ENCODE assay signal across 8 mouse cellular contexts in genomic region chr12:91326104-91326503, GRCm38 (mm10). TPM values are rescaled to one million over a fixed set of nuclear protein-coding genes. Genes with fewer than 3 reads are reported as not detected.
DNase-seq lines count a peak whose midpoint lies in the region; ATAC-seq and TF ChIP-seq lines count a peak whose summit lies in the region.

No protein-coding gene starts in this region.

- no peak; the same call in 1 of the 2 replicates for ATAC-seq in G1E (ENCODE audit: extremely low read depth, insufficient number of reproducible peaks, low FRiP score, poor library complexity, severe bottlenecking)
- peak; percentile 4; the same call in 1 of the 2 replicates for ATAC-seq in liver, embryonic 16.5 days (ENCODE audit: low read depth)
- peak; percentile 76; the same call in 1 of the 2 replicates for ATAC-seq in neural tube, embryonic 14.5 days (ENCODE audit: low read depth)

- 36% methylated on average over 6 of the region's 6 CpGs for WGBS in liver, embryonic 16.5 days (ENCODE audit: insufficient replicate concordance)
- WGBS in neural tube, embryonic 14.5 days: 35% methylated on average over 6 of the region's 6 CpGs

- H3K9ac ChIP-seq in liver, embryonic 16.5 days (ENCODE audit: low read depth, low read length): no peak overlapping the region
- H3K9ac ChIP-seq in neural tube, embryonic 14.5 days (replicated peaks; ENCODE audit: low read depth, low read length): no peak overlapping the region

- peaks cover 76% of the 10 kb centered on the region for H3K36me3 ChIP-seq in G1E (replicated peaks)
- H3K36me3 ChIP-seq in liver, embryonic 16.5 days (ENCODE audit: control insufficient read depth, insufficient read depth): peaks cover 8% of the 10 kb centered on the region
- H3K36me3 ChIP-seq in neural tube, embryonic 14.5 days (ENCODE audit: control insufficient read depth, insufficient read depth, low read length): no peaks in the 10 kb centered on the region

- peak; percentile 66 for TF ChIP-seq CTCF in G1E (IDR thresholded peaks at IDR 0.05; ENCODE audit: low read depth, low read length)

- no peak overlapping the region for H3K4me2 ChIP-seq in liver, embryonic 16.5 days (ENCODE audit: low read depth, low read length)
- H3K4me2 ChIP-seq in neural tube, embryonic 14.5 days (ENCODE audit: low read depth, low read length): no peak overlapping the region

- H3K4me1 ChIP-seq in G1E (ENCODE audit: insufficient read depth, low read depth, low read length): peaks cover 4% of the 10 kb centered on the region
- H3K4me1 ChIP-seq in liver, embryonic 16.5 days (ENCODE audit: control insufficient read depth, low read depth, low read length): peaks cover 6% of the 10 kb centered on the region
- H3K4me1 ChIP-seq in neural tube, embryonic 14.5 days (ENCODE audit: control insufficient read depth, insufficient read depth, low read length): no peaks in the 10 kb centered on the region

- H3K9me3 ChIP-seq in G1E (replicated peaks): no peaks in the 10 kb centered on the region
- no peaks in the 10 kb centered on the region for H3K9me3 ChIP-seq in liver, embryonic 16.5 days (replicated peaks; ENCODE audit: control insufficient read depth, low read length)
- H3K9me3 ChIP-seq in neural tube, embryonic 14.5 days (ENCODE audit: control insufficient read depth, low read length): no peaks in the 10 kb centered on the region

- no peak overlapping the region for H3K4me3 ChIP-seq in G1E (ENCODE audit: low read depth, low read length)
- H3K4me3 ChIP-seq in liver, embryonic 16.5 days (ENCODE audit: low read depth, low read length): no peak overlapping the region
- H3K4me3 ChIP-seq in neural tube, embryonic 14.5 days (ENCODE audit: low read depth, low read length): no peak overlapping the region

- DNase-seq in kidney, adult 9 months: peak; percentile 35
- no peak for DNase-seq in kidney, adult 8-10 months
- DNase-seq in G1E (ENCODE audit: low spot score): peak; percentile 50
- peak; percentile 59 to 66 for DNase-seq in cerebellum, adult 18-20 months
- DNase-seq in hindlimb bud, embryonic 11.5 days (ENCODE audit: extremely low spot score, low read depth, low spot score): peak; percentile 16
- no peak for DNase-seq in ovary, adult 18-20 months (ENCODE audit: low spot score)

- H3K27ac ChIP-seq in liver, embryonic 16.5 days (ENCODE audit: low read length): no peak overlapping the region
- no peak overlapping the region for H3K27ac ChIP-seq in neural tube, embryonic 14.5 days (ENCODE audit: low read depth, low read length)

- no peaks in the 10 kb centered on the region for H3K27me3 ChIP-seq in G1E (ENCODE audit: insufficient read depth, low read length)
- no peaks in the 10 kb centered on the region for H3K27me3 ChIP-seq in liver, embryonic 16.5 days (ENCODE audit: control insufficient read depth, insufficient read depth, low read depth, low read length)
- H3K27me3 ChIP-seq in neural tube, embryonic 14.5 days (ENCODE audit: control insufficient read depth, insufficient read depth, low read length): no peaks in the 10 kb centered on the region

RNA-seq across cellular contexts. Expression of gene Cep128, which starts 58.1 kb away (rescaled TPM):
- total RNA-seq in G1E (2014; fragmentation: Nextera tagmentation) (99.2 and 109 TPM in 2 replicates), G1E (2017) (46.4 and 47.7 TPM in 2 replicates)
- 8.5 and 8.9 TPM in 2 replicates for polyA plus RNA-seq in G1E (2012)
- polyA plus RNA-seq in liver, embryonic 16.5 days (2015; fragmentation: Nextera tagmentation; extraction: Ambion mirVana): 8.9 and 10.2 TPM in 2 replicates
- polyA plus RNA-seq in neural tube, embryonic 14.5 days (2014; fragmentation: Nextera tagmentation; extraction: Ambion mirVana): 3.6 and 4.0 TPM in 2 replicates

RNA-seq across cellular contexts. Expression of gene Tshr, which starts 58.3 kb away (rescaled TPM):
- not detected in 2 replicates for total RNA-seq in G1E (2014; fragmentation: Nextera tagmentation)
- 0.35 and 0.49 TPM in 2 replicates for total RNA-seq in G1E (2017)
- polyA plus RNA-seq in G1E (2012): not detected in 2 replicates
- 0.07 and 0.09 TPM in 2 replicates for polyA plus RNA-seq in liver, embryonic 16.5 days (2015; fragmentation: Nextera tagmentation; extraction: Ambion mirVana)
- 0.59 and 0.91 TPM in 2 replicates for polyA plus RNA-seq in neural tube, embryonic 14.5 days (2014; fragmentation: Nextera tagmentation; extraction: Ambion mirVana)

Comparison
In these comparisons a context has a peak if more than half of its experiments do, and no peak if none do; other contexts are left out.
1. DNase-seq: peak in kidney, adult 9 months (single experiment), G1E (single experiment), cerebellum, adult 18-20 months (2 of 2) and hindlimb bud, embryonic 11.5 days (single experiment); none in kidney, adult 8-10 months (0 of 2) and ovary, adult 18-20 months (single experiment).